Mouse (Mus musculus) liver, embryonic 14.5 days (tissue): ENCODE measurements around the gene Nlrx1. TPM values are rescaled to one million over a fixed set of nuclear protein-coding genes. Genes with fewer than 3 reads are reported as not detected.

ENCODE experiments used
- ATAC-seq: fragments of 200-750 bp; cut with Nextera tagmentation; 2 replicates; pipeline ENCODE4 v1.8.0; 2017; ENCODE audit warnings: moderate number of reproducible peaks, mild to moderate bottlenecking, moderate library complexity; ENCODE audit not compliant: insufficient read depth
- DNase-seq, 3 experiments: peaks; one replicate each; pipeline ENCODE4 v3.0.0-alpha.2; 2012 to 2013; ENCODE audit warnings: low read depth in 3 of 3, low spot score in 3 of 3
- H3K27ac ChIP-seq: fragments of 300-500 bp; sonication (generic); 2 replicates; pipeline ENCODE4 v1.5.1; 2014; ENCODE audit warnings: moderate library complexity, mild to moderate bottlenecking, control low read depth, inconsistent platforms
- H3K27me3 ChIP-seq: fragments of 300-500 bp; sonication (generic); 2 replicates; pipeline ENCODE4 v1.6.1; 2014; ENCODE audit warnings: mild to moderate bottlenecking, low read length, moderate library complexity; ENCODE audit not compliant: control insufficient read depth, insufficient read depth
- H3K36me3 ChIP-seq: fragments of 300-500 bp; sonication (generic); replicated peaks from 2 replicates; pipeline ENCODE4 v1.6.1; 2014; ENCODE audit warnings: low read depth; ENCODE audit not compliant: control insufficient read depth, insufficient read depth
- H3K4me1 ChIP-seq, 2 experiments: fragments of 200-500 bp in 1 of 2; fragments of 300-500 bp in 1 of 2; sonication (generic) in 1 of 2; replicated peaks; 2 replicates each; pipeline ENCODE4 v1.6.1; 2012 to 2014; ENCODE audit warnings: antibody characterized with exemption in 1 of 2, inconsistent platforms in 1 of 2, low read length in 1 of 2; ENCODE audit not compliant: control insufficient read depth in 2 of 2, insufficient read depth in 2 of 2
- H3K4me2 ChIP-seq: fragments of 300-500 bp; sonication (generic); 2 replicates; pipeline ENCODE4 v1.6.1; 2014; ENCODE audit warnings: low read depth, mild to moderate bottlenecking, control low read depth, moderate library complexity
- H3K4me3 ChIP-seq, 2 experiments: fragments of 200-500 bp in 1 of 2; fragments of 300-500 bp in 1 of 2; sonication (generic) in 1 of 2; 2 replicates each; pipeline ENCODE4 v1.5.1; 2012 to 2014; ENCODE audit warnings: low read depth in 2 of 2, low read length in 2 of 2, mild to moderate bottlenecking in 2 of 2, control low read depth in 1 of 2, inconsistent platforms in 1 of 2, moderate library complexity in 1 of 2; ENCODE audit not compliant: insufficient read depth in 1 of 2
- H3K9ac ChIP-seq: fragments of 300-500 bp; sonication (generic); replicated peaks from 2 replicates; pipeline ENCODE4 v1.6.1; 2014; ENCODE audit warnings: mild to moderate bottlenecking, control low read depth, moderate library complexity
- H3K9me3 ChIP-seq: fragments of 300-500 bp; sonication (generic); 2 replicates; pipeline ENCODE4 v1.6.1; 2016; ENCODE audit warnings: low read length, mixed read lengths; ENCODE audit not compliant: control insufficient read depth
- CTCF ChIP-seq: IDR thresholded peaks from 2 replicates; pipeline ENCODE4 v1.5.1; 2016; ENCODE audit warnings: antibody characterized with exemption, low read depth, control low read depth
- EP300 ChIP-seq: IDR thresholded peaks from 2 replicates; pipeline ENCODE4 v1.6.1; 2016; ENCODE audit warnings: antibody characterized with exemption, low read depth
- WGBS: fragments of 180-500 bp; shearing (Covaris S2); extraction: QIAGEN DNeasy Blood & Tissue Kit; methylation state at CpG from one replicate; pipeline ENCODE4 v1.1.7; 2014; ENCODE audit not compliant: insufficient replicate concordance; 5-methylcytosine and 5-hydroxymethylcytosine counted together
- polyA plus RNA-seq, 2 experiments: library from polyadenylated mRNA; depleted of rRNA in 1 of 2; stranded (reverse) in 1 of 2; unstranded in 1 of 2; fragments of >200 nt; fragmentation: Nextera tagmentation in 1 of 2; extraction: Ambion mirVana in 1 of 2; gene quantifications; 2 replicates each; pipeline versions ENCODE4 v1.2.1 to v1.2.3; 2012 to 2014

Gene Nlrx1
- polyA plus RNA-seq, 2 experiments: 1.5 to 2.7 TPM

DNA sequence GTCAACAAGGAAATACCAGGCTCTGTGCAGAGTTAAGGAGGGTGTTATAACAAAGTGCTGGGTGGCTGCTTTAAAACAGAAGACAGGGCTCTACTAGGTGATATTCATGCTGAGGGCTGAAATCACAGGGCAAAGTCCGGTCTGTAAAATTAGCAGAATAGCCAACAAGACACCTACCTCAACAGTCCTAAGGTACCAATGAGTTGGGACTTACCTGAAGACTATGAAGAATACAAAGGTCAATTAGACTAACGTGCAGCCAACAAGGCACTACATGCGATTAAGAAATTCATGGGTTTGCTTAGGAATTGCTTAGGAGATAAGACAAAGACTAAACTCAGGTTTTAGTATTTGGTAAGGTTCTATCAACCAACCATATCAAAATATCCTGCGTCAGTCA is 59.0 kb downstream of the Nlrx1 start:
- no peak for TF ChIP-seq CTCF
- no peak for TF ChIP-seq EP300
- Histone ChIP-seq H3K9me3 (no peaks in the 10 kb centered on the region), H3K36me3 (no peaks in the 10 kb centered on the region), H3K4me3 (no peak overlapping the region), H3K27me3 (no peaks in the 10 kb centered on the region), H3K4me2 (no peak overlapping the region), H3K4me1 (no peaks in the 10 kb centered on the region; a peak in 1 of 4 replicates), H3K9ac (no peak overlapping the region), H3K27ac (no peak overlapping the region)
- WGBS: 76% methylated on average over 4 of the region's 4 CpGs
- ATAC-seq: no peak
- DNase-seq: no peak

DNA sequence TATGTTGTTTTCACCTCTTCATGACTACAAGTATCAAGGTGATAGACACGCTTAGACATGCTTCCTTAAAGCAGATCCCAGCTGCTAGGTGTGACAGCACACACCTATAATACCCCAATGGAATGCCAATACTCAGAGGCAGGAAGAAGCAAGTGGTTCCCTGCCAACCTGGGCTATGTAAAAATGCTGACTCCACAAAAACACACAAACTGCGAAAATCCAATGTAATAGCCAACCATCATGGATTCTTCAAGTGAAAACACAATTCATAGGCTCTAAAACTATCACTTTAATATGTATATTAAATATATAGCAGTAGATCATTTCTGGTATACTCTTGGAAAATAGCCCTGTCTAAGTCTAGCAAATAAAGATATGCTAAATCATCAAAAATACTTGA is 60.6 kb downstream of the Nlrx1 start:
- Histone ChIP-seq H3K27ac (no peak overlapping the region), H3K4me1 (no peaks in the 10 kb centered on the region; a peak in 1 of 4 replicates), H3K4me2 (no peak overlapping the region), H3K9me3 (no peaks in the 10 kb centered on the region), H3K27me3 (no peaks in the 10 kb centered on the region), H3K36me3 (no peaks in the 10 kb centered on the region), H3K9ac (no peak overlapping the region), H3K4me3 (no peak overlapping the region)
- ATAC-seq: no peak
- DNase-seq: no peak
- no peak for TF ChIP-seq CTCF
- no peak for TF ChIP-seq EP300
- WGBS: 78% methylated on average over 2 of the region's 2 CpGs

Other genes with a start within 250 kb of the Nlrx1 start
- gene Thy1, start 225.2 kb downstream of the Nlrx1 start, polyA plus RNA-seq (2012; rRNA removed): 0.64 and 0.90 TPM in 2 replicates
- 0.14 and 0.33 TPM in 2 replicates for gene Thy1, start 225.2 kb downstream of the Nlrx1 start, polyA plus RNA-seq (2014; fragmentation: Nextera tagmentation; extraction: Ambion mirVana)
- 0.27 TPM in 2 replicates for gene Usp2, start 201.6 kb downstream of the Nlrx1 start, polyA plus RNA-seq (2012; rRNA removed)
- 1.6 and 2.0 TPM in 2 replicates for gene Usp2, start 201.6 kb downstream of the Nlrx1 start, polyA plus RNA-seq (2014; fragmentation: Nextera tagmentation; extraction: Ambion mirVana)
- gene Mfrp, start 166.9 kb downstream of the Nlrx1 start, polyA plus RNA-seq (2012; rRNA removed): not detected in 2 replicates
- gene Mfrp, start 166.9 kb downstream of the Nlrx1 start, polyA plus RNA-seq (2014; fragmentation: Nextera tagmentation; extraction: Ambion mirVana): not detected in 2 replicates
- 0.24 and 0.27 TPM in 2 replicates for gene C1qtnf5, start 161.4 kb downstream of the Nlrx1 start, polyA plus RNA-seq (2012; rRNA removed)
- 0.27 and 0.30 TPM in 2 replicates for gene C1qtnf5, start 161.4 kb downstream of the Nlrx1 start, polyA plus RNA-seq (2014; fragmentation: Nextera tagmentation; extraction: Ambion mirVana)
- gene Gm49380, start 155.1 kb downstream of the Nlrx1 start, polyA plus RNA-seq (2012; rRNA removed): 0.05 and 0.09 TPM in 2 replicates
- not detected in 2 replicates for gene Gm49380, start 155.1 kb downstream of the Nlrx1 start, polyA plus RNA-seq (2014; fragmentation: Nextera tagmentation; extraction: Ambion mirVana)
- gene Rnf26, start 155.1 kb downstream of the Nlrx1 start, polyA plus RNA-seq (2012; rRNA removed): 21.9 and 26.2 TPM in 2 replicates
- 29.4 and 34.3 TPM in 2 replicates for gene Rnf26, start 155.1 kb downstream of the Nlrx1 start, polyA plus RNA-seq (2014; fragmentation: Nextera tagmentation; extraction: Ambion mirVana)
- 6.1 and 6.2 TPM in 2 replicates for gene Mcam, start 134.1 kb downstream of the Nlrx1 start, polyA plus RNA-seq (2012; rRNA removed)
- 3.1 and 3.4 TPM in 2 replicates for gene Mcam, start 134.1 kb downstream of the Nlrx1 start, polyA plus RNA-seq (2014; fragmentation: Nextera tagmentation; extraction: Ambion mirVana)
- 3.4 and 3.9 TPM in 2 replicates for gene Cbl, start 34.5 kb downstream of the Nlrx1 start, polyA plus RNA-seq (2012; rRNA removed)
- 3.7 and 5.1 TPM in 2 replicates for gene Cbl, start 34.5 kb downstream of the Nlrx1 start, polyA plus RNA-seq (2014; fragmentation: Nextera tagmentation; extraction: Ambion mirVana)
- not detected in 2 replicates for gene Ccdc153, start 27.9 kb downstream of the Nlrx1 start, polyA plus RNA-seq (2012; rRNA removed)
- gene Ccdc153, start 27.9 kb downstream of the Nlrx1 start, polyA plus RNA-seq (2014; fragmentation: Nextera tagmentation; extraction: Ambion mirVana): not detected in 2 replicates
- 0.02 and 0.05 TPM in 2 replicates for gene Pdzd3, start 17.1 kb downstream of the Nlrx1 start, polyA plus RNA-seq (2012; rRNA removed)
- gene Pdzd3, start 17.1 kb downstream of the Nlrx1 start, polyA plus RNA-seq (2014; fragmentation: Nextera tagmentation; extraction: Ambion mirVana): 0.08 TPM in 1 of 2 replicates, not detected in the other
- 35.6 and 41.6 TPM in 2 replicates for gene Abcg4, start 20.0 kb upstream of the Nlrx1 start, polyA plus RNA-seq (2012; rRNA removed)
- 10.6 and 11.1 TPM in 2 replicates for gene Abcg4, start 20.0 kb upstream of the Nlrx1 start, polyA plus RNA-seq (2014; fragmentation: Nextera tagmentation; extraction: Ambion mirVana)
- 11.8 and 13.8 TPM in 2 replicates for gene Hinfp, start 37.1 kb upstream of the Nlrx1 start, polyA plus RNA-seq (2012; rRNA removed)
- 8.0 and 8.3 TPM in 2 replicates for gene Hinfp, start 37.1 kb upstream of the Nlrx1 start, polyA plus RNA-seq (2014; fragmentation: Nextera tagmentation; extraction: Ambion mirVana)
- gene C2cd2l, start 51.7 kb upstream of the Nlrx1 start, polyA plus RNA-seq (2012; rRNA removed): 13.0 and 17.3 TPM in 2 replicates
- gene C2cd2l, start 51.7 kb upstream of the Nlrx1 start, polyA plus RNA-seq (2014; fragmentation: Nextera tagmentation; extraction: Ambion mirVana): 7.4 and 8.9 TPM in 2 replicates
- gene Dpagt1, start 57.4 kb upstream of the Nlrx1 start, polyA plus RNA-seq (2012; rRNA removed): 16.4 and 19.5 TPM in 2 replicates
- gene Dpagt1, start 57.4 kb upstream of the Nlrx1 start, polyA plus RNA-seq (2014; fragmentation: Nextera tagmentation; extraction: Ambion mirVana): 18.8 and 20.2 TPM in 2 replicates
- gene H2afx, start 66.1 kb upstream of the Nlrx1 start, polyA plus RNA-seq (2012; rRNA removed): 177 and 217 TPM in 2 replicates
- gene H2afx, start 66.1 kb upstream of the Nlrx1 start, polyA plus RNA-seq (2014; fragmentation: Nextera tagmentation; extraction: Ambion mirVana): 168 and 190 TPM in 2 replicates
- 837 and 876 TPM in 2 replicates for gene Hmbs, start 75.6 kb upstream of the Nlrx1 start, polyA plus RNA-seq (2012; rRNA removed)
- gene Hmbs, start 75.6 kb upstream of the Nlrx1 start, polyA plus RNA-seq (2014; fragmentation: Nextera tagmentation; extraction: Ambion mirVana): 1,376 and 1,452 TPM in 2 replicates
- gene Vps11, start 93.1 kb upstream of the Nlrx1 start, polyA plus RNA-seq (2012; rRNA removed): 9.4 and 9.7 TPM in 2 replicates
- 11.5 and 12.0 TPM in 2 replicates for gene Vps11, start 93.1 kb upstream of the Nlrx1 start, polyA plus RNA-seq (2014; fragmentation: Nextera tagmentation; extraction: Ambion mirVana)
- gene Hyou1, start 110.9 kb upstream of the Nlrx1 start, polyA plus RNA-seq (2012; rRNA removed): 12.5 and 16.5 TPM in 2 replicates
- gene Hyou1, start 110.9 kb upstream of the Nlrx1 start, polyA plus RNA-seq (2014; fragmentation: Nextera tagmentation; extraction: Ambion mirVana): 12.5 and 12.8 TPM in 2 replicates
- gene Slc37a4, start 128.3 kb upstream of the Nlrx1 start, polyA plus RNA-seq (2012; rRNA removed): 15.9 and 16.7 TPM in 2 replicates
- 26.6 and 29.7 TPM in 2 replicates for gene Slc37a4, start 128.3 kb upstream of the Nlrx1 start, polyA plus RNA-seq (2014; fragmentation: Nextera tagmentation; extraction: Ambion mirVana)
- gene Rps25, start 138.5 kb upstream of the Nlrx1 start, polyA plus RNA-seq (2012; rRNA removed): 350 and 717 TPM in 2 replicates
- gene Rps25, start 138.5 kb upstream of the Nlrx1 start, polyA plus RNA-seq (2014; fragmentation: Nextera tagmentation; extraction: Ambion mirVana): 1,544 and 1,614 TPM in 2 replicates
- 24.2 and 26.6 TPM in 2 replicates for gene Trappc4, start 139.0 kb upstream of the Nlrx1 start, polyA plus RNA-seq (2012; rRNA removed)
- gene Trappc4, start 139.0 kb upstream of the Nlrx1 start, polyA plus RNA-seq (2014; fragmentation: Nextera tagmentation; extraction: Ambion mirVana): 44.4 and 52.9 TPM in 2 replicates
- gene Ccdc84, start 150.0 kb upstream of the Nlrx1 start, polyA plus RNA-seq (2012; rRNA removed): 15.3 and 16.3 TPM in 2 replicates
- gene Ccdc84, start 150.0 kb upstream of the Nlrx1 start, polyA plus RNA-seq (2014; fragmentation: Nextera tagmentation; extraction: Ambion mirVana): 10.0 TPM in 2 replicates
- not detected in 2 replicates for gene Foxr1, start 172.5 kb upstream of the Nlrx1 start, polyA plus RNA-seq (2012; rRNA removed)
- gene Foxr1, start 172.5 kb upstream of the Nlrx1 start, polyA plus RNA-seq (2014; fragmentation: Nextera tagmentation; extraction: Ambion mirVana): not detected in 2 replicates
- gene Upk2, start 186.4 kb upstream of the Nlrx1 start, polyA plus RNA-seq (2012; rRNA removed): 0.04 TPM in 1 of 2 replicates, not detected in the other
- gene Upk2, start 186.4 kb upstream of the Nlrx1 start, polyA plus RNA-seq (2014; fragmentation: Nextera tagmentation; extraction: Ambion mirVana): not detected in 2 replicates
- gene Bcl9l, start 214.2 kb upstream of the Nlrx1 start, polyA plus RNA-seq (2012; rRNA removed): 1.6 and 1.9 TPM in 2 replicates
- gene Bcl9l, start 214.2 kb upstream of the Nlrx1 start, polyA plus RNA-seq (2014; fragmentation: Nextera tagmentation; extraction: Ambion mirVana): 1.0 and 1.5 TPM in 2 replicates